Mouse (Mus musculus): Measurements from ENCODE around the gene Ror1. TPM values are rescaled to one million over a fixed set of nuclear protein-coding genes. Genes with fewer than 3 reads are reported as not detected.

The Ror1 gene
- total RNA-seq, 2 experiments from 2014 or later: 0.59 to 0.93 TPM

DNA sequence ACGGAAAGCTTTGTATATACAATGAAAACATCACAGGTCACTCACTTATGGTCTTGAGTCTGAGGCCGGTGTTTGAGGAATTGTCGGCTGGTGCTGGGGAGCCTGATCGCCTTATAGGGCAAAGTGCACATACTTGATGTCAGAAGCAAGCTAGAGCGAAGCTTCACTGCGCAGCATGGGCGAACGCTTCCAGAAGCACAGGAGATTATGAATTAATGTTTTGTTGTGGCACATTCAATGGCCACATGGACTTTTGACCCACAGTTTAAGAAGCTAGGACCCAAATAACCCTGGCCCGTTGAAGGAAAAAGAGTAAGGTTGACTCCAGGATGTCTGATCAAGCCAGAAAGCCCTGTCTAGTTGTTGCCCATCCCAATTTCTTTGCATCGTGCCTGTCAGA lies 138.2 kb downstream of the Ror1 start:
- DNase-seq (ENCODE audit: low spot score in 2 of 2): no peak
- intact Hi-C loops (cut with DNase I): no loop called here

DNA sequence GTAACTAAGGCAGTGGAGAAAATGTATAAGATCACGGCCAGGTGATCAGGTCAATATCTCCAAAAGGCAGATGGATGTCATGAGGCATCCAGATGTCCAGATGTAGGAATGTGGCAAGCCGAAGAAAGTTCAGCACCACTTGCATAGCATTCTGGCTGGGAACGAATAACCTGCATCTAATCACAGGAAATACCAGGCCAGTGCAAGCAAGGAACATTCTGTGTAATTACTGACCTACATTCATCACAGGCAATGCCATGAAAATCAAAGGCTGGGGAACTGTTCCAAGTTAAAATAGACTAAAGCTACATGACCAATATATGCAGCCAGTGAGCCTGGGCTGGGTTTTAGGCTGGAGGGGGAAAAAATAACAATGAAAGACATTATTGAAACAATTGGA lies 140.7 kb downstream of the Ror1 start:
- no peak for DNase-seq (ENCODE audit: low spot score in 2 of 2)
- intact Hi-C loops (cut with DNase I): no loop called here

DNA sequence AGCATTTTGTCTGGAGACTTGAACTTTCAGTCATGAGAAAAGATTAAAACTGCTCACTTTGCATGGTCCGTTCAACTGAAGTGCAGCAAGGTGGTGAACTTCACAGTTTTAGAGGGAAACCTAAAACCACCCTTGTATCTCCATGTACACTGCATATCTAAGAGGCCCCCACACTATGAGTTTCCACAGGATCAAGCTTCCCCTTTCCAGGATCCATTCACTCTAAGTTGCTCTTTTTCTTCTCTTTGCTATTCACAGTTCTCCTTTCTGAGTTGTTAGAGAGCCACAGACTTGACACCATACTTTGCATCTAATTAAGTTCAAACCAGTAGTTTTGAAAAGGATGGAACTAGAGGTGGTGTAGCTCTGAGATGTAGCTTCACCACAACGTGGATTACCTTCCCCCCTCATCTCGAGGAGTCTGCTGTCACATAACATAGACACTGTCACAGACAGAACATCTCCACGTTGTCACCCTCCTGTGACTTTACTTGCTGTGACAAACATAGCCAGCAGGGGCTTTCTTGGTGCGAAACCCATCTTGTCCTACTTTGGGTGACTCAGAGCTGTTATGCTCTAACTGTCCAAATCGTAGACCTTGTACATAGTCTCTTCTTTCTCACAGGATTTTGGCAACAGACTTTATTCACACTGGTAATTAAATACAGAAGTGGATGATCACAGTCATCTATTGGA lies 146.6 kb downstream of the Ror1 start:
- intact Hi-C loops (cut with DNase I): no loop called here
- DNase-seq (ENCODE audit: low spot score in 2 of 2): no peak

DNA sequence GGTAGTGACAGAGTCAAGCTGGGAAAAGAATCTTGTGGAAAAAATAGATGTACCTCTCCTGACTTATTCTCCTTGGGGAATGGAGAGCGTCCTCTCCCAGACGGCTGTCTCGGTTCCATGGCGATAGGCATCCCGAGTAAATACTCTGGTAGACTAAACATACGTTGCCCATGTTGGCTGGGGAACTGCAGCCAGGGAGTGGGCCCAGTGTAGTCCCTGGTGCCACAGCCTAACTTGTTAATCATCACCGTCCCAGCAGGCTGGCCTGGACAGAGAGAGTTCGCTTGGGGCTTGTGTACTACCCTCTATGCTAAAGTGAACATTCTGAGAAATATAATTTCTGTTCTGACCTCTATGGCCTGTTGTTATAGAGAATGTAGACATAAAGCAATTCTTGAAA lies 148.7 kb downstream of the Ror1 start:
- DNase-seq (ENCODE audit: low spot score in 2 of 2): no peak
- intact Hi-C loops (cut with DNase I): no loop called here

DNA sequence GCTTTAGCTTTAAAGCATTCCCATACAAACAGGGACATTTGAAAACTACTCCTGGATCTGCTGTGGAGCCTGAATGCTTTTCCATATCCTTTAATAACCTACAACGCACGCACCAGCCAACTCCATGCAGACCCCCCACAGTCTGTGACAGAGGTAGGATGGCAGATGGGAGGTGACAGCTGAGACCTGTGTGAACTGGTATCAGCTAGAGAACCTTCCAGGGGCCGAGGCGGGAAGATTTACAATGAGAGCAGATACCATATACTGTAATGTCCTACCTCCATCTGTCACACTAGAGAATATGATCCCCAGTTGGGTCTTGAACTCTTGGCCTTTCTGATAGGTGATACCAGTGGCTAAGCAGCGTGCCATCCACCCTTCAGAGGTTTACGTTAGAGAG lies 149.1 kb downstream of the Ror1 start:
- no peak for DNase-seq (ENCODE audit: low spot score in 2 of 2)

DNA sequence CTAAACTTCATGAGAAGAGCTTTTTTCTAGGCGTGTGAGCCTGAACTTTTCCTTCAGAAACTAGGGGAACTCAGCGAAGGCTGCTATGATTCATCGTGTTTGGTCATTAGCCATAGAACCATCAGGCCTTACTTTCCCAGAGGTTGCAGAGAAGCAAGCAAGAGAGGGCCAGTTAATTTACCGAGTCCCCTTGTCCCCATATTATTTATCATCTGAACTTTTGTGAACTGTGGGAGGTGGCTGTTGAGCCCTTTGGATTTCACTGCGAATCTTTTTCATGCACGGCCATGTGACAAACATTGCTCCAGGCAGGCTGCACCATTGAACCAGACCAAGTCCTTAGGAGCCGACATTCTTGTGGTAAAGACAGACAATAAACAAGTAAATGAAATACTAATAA lies 152.2 kb downstream of the Ror1 start:
- no peak for DNase-seq (ENCODE audit: low spot score in 2 of 2)
- intact Hi-C loops (cut with DNase I): no loop called here

More for the DNA sequence above, 149.1 kb downstream of the Ror1 start:
- intact Hi-C loops (cut with DNase I): no loop called here

DNA sequence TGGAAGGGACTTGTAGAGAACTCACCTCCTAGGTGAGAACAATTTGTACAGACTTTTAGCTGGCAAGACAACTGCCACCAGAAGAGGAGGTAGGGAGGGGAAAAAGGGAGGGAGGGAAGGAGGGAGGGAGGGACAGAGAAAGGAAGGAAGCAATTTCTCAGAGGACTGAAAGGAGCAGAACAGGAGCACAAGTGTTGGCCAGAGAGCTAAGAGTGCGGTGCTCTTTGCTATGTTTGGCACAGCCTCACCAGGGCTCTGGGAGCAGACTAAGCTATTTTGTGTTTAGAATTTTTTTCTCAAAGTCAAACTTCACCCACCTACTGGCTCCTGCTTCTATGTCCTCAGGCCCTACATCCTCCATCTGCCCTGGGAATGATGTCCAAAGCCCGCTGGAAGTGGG lies 152.7 kb downstream of the Ror1 start:
- no peak for DNase-seq (ENCODE audit: low spot score in 2 of 2)
- intact Hi-C loops (cut with DNase I): no loop called here

DNA sequence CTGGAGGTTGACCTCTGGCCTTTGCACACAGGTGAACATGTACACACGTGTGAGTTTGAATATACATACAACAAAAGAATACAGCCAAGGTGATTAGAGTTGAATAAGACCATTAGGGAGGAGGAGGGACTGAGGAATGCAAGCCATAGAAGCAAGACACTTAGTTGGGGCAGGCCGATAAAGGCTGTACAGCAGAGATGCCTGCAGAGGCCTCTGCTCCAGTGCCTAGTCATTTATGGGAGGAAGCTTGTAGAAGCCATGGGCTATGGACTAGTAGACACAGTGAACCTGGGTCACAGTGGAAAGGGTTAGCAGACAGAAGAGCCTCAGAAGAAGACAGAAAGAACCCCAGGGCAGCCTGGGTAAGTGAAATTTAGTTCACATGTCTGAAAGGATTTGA lies 155.7 kb downstream of the Ror1 start:
- intact Hi-C loops (cut with DNase I): no loop called here
- no peak for DNase-seq (ENCODE audit: low spot score in 2 of 2)

DNA sequence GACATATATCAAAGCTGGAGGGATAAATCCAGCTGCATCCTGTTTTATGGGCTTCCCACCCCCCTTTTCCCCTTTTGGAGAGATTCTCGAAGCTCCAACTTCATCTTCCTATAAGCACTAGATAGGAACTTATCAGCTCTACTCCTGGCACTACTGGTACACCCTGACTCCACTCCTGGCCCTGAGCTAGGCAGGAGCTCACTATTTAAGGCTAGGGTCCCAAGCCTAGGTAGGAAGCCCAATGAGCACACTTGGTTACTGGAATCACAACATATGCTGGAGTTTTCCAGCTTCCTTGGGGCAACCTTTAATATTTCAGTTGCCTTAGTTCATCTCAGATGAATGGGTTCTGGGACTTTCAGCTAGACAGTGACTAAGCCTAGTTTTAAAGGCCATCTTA lies 156.5 kb downstream of the Ror1 start:
- no peak for DNase-seq (ENCODE audit: low spot score in 2 of 2)
- intact Hi-C loops (cut with DNase I): no loop called here

DNA sequence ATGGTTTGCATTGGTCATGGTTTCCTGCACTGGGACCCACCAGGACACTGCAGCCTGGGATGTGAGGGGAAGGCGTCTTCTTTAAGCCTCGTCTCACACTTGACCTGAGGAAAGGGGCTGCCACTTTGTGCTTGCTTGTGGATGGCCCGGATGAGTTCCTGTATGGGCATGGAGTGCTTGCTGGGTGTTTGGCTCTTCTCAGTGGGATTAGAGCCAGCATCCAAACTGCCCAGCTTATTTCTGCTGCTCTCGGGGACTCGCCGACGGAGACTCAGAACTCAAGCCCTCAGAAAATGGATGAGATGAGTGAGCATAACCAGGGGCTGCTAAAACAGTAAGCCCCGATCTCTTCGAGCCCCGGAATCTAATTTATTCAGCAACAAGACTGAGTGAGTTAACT lies 157.1 kb downstream of the Ror1 start:
- DNase-seq (ENCODE audit: low spot score in 2 of 2): no peak
- intact Hi-C loops (cut with DNase I): no loop called here

DNA sequence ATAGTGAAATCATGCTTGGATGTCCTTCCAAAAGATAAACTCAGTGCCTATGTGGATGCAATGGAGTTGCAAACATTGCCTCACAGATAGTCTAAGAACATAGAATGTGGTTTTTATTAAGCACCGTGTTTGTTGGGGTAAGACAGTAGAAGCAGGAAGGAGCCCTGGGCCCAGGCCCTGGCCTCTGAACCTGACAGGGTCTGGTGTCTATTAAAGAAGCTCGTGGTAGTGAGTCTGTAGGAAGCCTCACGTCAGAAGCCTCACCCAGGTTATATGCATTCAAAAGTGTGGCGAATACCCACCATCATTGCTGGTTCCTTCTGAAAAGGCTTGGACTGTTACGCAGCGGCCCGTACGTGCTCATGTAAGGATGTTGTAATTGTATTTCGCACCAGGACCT lies 157.8 kb downstream of the Ror1 start:
- no peak for DNase-seq (ENCODE audit: low spot score in 2 of 2)
- intact Hi-C loops (cut with DNase I): no loop called here

DNA sequence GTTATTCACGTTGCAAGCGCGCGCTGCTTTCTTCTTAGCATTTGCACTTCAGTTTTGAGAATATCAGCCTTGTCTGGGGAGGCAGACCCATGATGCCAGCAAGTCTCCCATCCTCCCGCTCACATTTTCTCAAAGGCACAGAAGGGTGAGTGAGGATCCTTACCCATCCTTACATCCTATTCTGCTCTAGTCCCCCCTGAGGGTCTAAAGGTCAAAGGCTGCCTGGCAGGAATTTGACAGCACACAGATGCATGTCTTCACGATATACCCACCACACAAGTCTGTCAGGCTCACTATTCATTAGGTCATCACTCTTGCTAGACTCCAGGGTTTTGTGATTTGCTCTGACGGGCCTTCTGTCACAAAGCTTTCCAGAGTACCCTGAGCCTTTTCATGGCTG lies 158.2 kb downstream of the Ror1 start:
- DNase-seq (ENCODE audit: low spot score in 2 of 2): no peak
- intact Hi-C loops (cut with DNase I): no loop called here

DNA sequence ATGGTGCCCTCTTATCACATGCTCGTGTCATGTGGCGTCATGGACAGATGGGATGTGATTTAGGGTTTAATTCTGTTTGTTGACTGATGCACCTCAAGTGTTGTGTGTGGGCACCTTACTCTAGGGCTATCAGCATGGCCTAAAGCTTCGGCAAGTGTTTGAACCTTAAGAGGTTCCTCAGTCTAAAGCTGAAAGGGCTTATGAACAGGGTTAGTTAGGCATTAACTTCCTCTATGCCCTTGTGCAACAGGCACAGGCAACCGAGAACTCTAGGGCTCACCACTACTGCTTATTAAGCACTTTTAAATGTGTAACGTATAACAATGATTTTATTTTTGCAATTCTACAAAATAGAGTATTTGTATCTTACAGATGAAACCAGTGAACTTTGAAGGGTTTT lies 162.9 kb downstream of the Ror1 start:
- intact Hi-C loops (cut with DNase I): no loop called here
- no peak for DNase-seq (ENCODE audit: low spot score in 2 of 2)

DNA sequence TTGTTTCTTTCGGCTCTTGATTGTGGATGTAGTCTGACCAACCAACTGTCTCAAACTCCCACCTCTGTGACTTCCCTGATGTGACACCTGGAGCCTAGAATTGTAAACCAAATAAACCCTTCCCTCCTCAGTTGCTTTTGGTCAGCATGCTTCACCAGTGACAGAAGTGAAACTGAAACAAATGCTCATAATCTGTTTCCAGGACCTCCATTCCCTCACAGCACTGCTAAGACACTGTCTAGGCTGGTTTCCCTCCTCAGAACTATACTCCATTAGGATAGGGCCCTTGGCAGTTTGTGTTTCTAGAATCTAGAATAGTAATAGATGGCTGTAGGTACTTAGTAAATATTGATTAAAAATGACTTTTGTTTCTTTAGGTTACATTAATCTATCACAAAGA lies 168.3 kb downstream of the Ror1 start:
- DNase-seq (ENCODE audit: low spot score in 2 of 2): no peak
- intact Hi-C loops (cut with DNase I): no loop called here

DNA sequence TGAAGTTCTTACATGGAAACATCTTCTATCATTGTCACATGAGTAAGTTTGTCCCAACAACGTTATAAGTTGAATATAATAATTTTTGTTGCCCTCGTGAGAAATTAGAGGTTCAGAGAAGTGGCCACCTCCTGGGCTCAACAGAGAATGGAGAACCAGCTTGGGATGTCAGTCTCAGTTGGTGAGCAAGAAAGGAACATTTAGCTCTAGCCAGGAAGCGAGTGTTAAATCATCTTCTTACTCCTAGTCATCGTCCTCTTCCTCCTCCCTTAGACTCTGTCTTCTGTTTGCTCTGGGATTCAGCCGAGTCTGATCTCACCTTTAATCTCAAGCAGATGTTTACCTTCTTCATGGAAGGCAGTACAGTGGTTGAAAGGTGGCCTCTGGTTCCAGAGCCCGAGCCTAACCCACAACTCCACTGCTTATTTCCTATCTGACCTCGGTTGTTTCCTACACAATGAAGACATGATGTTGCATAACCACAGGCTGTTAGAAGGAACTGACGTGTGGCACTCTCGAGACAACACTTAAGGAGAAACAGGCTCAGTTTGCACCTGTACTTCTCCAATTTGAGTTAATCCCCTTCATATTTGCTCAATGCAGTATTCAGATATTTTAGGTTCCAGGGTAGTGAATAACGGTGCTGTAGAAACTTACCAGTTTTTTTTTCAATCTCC lies 175.6 kb downstream of the Ror1 start:
- intact Hi-C loops (cut with DNase I): no loop called here
- no peak for DNase-seq (ENCODE audit: low spot score in 2 of 2)

DNA sequence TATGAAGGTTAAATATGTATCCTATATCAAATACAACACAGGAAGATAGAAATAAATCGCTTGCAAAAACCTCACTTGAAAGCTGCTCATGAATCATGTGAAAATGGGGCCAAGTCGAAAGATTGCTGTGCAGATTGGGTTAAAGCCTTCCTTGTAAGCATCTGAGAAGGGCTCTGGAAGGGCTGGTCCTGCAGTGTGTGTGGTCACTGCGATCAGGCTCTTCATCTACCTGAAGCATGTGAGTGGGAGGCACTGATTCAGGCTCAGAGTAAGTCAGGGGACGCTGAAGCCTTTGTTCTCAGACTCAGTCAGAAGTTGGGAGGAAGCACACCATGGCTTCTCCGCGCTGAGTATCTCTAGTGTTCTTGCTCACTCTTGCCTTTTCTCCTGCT lies 176.1 kb downstream of the Ror1 start:
- no peak for DNase-seq (ENCODE audit: low spot score in 2 of 2)
- intact Hi-C loops (cut with DNase I): no loop called here

DNA sequence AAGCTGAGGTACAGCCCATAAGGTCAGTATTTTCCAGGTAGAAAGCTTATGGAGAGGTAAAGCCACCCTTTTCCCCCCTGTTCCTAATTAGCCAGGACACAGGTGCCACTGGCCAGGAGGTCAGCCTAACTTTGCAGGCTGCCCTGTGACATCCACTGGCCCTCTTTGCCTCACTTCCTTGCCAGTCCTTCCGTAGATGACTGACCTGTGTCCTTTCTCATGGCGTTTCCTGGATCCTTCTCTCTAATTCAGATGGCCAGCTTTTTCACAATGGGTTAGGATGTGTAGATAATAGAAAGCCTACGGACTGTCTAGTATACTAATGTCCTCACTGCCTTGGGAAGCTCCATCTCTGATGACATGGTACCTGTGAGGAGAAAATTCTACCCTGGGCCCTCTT lies 177.8 kb downstream of the Ror1 start:
- intact Hi-C loops (cut with DNase I): no loop called here

DNA sequence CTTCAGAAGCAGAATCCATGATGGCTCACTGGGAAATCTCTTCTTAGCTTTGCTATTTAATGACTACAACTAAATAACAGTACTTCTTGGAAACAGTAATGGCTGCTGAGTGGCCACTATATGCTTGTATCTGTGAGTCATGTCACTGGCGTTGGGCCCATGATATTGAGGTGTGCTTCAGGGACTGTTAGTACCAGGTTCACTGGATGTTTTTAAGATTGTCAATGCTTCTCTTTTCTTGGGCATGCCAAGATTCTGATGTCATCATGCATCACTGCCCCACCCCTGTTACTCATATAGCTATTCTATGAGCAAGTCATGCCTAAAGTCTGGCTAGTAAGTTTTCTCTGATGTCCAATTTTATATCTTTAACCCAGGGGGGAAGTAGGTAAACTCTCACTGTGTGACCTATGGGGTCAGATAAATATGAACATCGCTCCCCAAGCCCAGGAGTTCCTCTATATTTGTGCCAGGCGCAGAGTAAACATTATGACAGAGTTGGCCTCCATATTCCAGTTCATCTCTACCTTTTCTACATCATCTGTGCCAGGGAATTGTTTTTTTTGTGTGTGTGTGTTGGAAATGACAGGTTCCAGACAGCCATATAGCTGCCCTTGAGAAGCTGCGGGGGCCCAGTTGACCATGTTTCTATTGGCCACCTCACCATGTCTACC lies 178.4 kb downstream of the Ror1 start:
- intact Hi-C loops (cut with DNase I): no loop called here
- DNase-seq (ENCODE audit: low spot score in 2 of 2): no peak

More for the DNA sequence above, 177.8 kb downstream of the Ror1 start:
- no peak for DNase-seq (ENCODE audit: low spot score in 2 of 2)

DNA sequence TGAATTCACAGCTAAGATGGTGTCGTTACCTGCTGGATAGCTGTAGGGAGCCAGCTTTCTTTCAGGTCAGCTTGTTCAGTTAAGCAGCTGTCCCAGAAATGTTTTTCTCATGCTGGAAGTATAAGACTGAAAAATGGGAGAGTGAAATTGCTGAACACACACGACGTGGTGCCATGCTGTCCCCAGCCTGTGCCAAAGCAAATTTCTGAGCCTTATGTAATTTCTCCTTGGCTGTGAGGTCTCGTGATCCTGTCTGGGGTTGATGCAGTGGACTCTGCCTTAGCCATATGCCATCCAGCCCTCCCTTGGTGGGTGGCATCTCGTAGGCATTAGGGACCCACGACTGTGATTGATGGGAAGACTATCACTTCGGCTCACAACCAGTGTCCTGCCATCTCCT lies 180.9 kb downstream of the Ror1 start:
- intact Hi-C loops (cut with DNase I): no loop called here

DNA sequence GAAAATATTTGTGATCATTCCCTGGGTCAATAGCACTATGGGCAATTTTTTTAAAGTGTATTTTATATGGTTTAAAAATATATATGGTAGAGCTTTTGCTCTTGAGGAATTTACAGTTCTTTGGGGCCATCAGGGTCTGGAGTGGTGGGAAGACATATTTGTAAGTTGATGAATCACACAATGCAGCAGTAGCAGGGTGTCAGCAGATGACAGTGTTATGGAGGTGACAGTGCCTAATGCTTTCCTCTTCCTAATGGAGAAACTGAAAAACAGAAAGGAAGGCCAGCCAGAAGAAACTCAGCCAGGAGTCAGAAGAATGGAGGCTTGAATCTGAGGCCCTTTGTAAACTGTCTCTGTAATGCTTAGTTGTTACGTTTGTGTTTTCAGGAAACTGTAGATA lies 181.4 kb downstream of the Ror1 start:
- intact Hi-C loops (cut with DNase I): no loop called here
- DNase-seq (ENCODE audit: low spot score in 2 of 2): no peak

More for the DNA sequence above, 180.9 kb downstream of the Ror1 start:
- no peak for DNase-seq (ENCODE audit: low spot score in 2 of 2)

DNA sequence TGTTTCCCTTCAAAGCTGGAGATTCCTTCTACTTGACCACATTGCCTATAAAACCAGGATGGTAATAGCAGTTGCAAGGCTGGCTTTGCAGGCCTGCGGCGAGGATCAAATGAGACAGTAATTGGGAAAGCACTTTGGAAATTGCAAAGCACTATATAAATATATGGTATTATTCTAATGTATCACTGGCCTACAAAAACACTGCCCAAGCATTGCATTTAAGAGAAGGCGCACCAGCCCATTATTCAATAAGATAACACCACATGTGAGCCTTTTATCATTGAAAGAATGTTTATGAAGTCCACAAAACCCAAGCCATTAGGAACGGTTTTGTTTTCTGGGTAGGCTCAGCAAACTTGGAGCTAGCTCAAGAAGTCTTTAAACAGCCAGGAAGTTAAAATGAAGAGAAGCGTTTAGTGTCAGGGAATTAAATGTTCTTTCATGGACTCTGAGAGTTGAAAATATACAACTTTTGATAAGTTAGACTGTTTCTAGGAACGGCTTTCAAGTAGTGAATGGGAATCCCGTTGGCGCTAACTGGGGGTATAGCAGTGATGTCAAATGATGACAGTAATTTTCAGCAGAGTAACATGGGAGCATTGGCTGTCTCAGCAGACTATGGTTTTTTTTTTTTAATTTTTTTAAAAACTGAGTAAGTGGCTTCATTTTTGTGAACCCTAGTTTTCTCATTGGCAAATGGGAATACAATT lies 187.7 kb downstream of the Ror1 start:
- DNase-seq (ENCODE audit: low spot score in 2 of 2): no peak
- intact Hi-C loops (cut with DNase I): no loop called here

All from left cerebral cortex, postnatal 36 days (tissue).